Mouse (Mus musculus) G1E (cell line): Measurements from ENCODE around the gene Ddah1. TPM values are rescaled to one million over a fixed set of nuclear protein-coding genes. Genes with fewer than 3 reads are reported as not detected.

ENCODE experiments used
- ATAC-seq: 2 replicates; pipeline ENCODE4 v1.8.0; 2016; ENCODE audit warnings: mild to moderate bottlenecking; ENCODE audit not compliant: insufficient number of reproducible peaks, poor library complexity, low FRiP score, severe bottlenecking; ENCODE audit errors: extremely low read depth
- DNase-seq: peaks from one replicate; pipeline ENCODE4 v3.0.0; 2012; ENCODE audit warnings: low spot score
- H3K27me3 ChIP-seq: 2 replicates; pipeline ENCODE4 v1.6.1; 2012; ENCODE audit warnings: mild to moderate bottlenecking, low read length, inconsistent platforms; ENCODE audit not compliant: insufficient read depth
- H3K36me3 ChIP-seq: replicated peaks from 2 replicates; pipeline ENCODE3; 2012; ENCODE audit warnings: mild to moderate bottlenecking, inconsistent platforms
- H3K4me1 ChIP-seq: 2 replicates; pipeline ENCODE4 v1.6.1; 2012; ENCODE audit warnings: low read depth, low read length, inconsistent platforms, mixed read lengths; ENCODE audit not compliant: insufficient read depth
- H3K4me3 ChIP-seq: 2 replicates; pipeline ENCODE4 v1.5.1; 2012; ENCODE audit warnings: low read depth, mild to moderate bottlenecking, inconsistent platforms, low read length, moderate library complexity, mixed read lengths
- H3K9me3 ChIP-seq: replicated peaks from 2 replicates; pipeline ENCODE4 v1.6.1; 2012; ENCODE audit warnings: inconsistent platforms
- CTCF ChIP-seq: IDR thresholded peaks from 2 replicates; pipeline ENCODE4 v1.5.1; 2012; ENCODE audit warnings: low read depth, low read length, inconsistent platforms, mixed read lengths
- GATA1 ChIP-seq: IDR thresholded peaks from 2 replicates; pipeline ENCODE4 v1.6.1; 2012; ENCODE audit warnings: borderline replicate concordance, low read length, inconsistent platforms, mixed read lengths
- GATA2 ChIP-seq: IDR thresholded peaks from 2 replicates; pipeline ENCODE4 v1.6.1; 2012; ENCODE audit warnings: low read depth, low read length, inconsistent platforms, borderline replicate concordance
- POLR2AphosphoS5 ChIP-seq: IDR thresholded peaks from 2 replicates; pipeline ENCODE4 v1.6.1; 2012; ENCODE audit warnings: low read depth, low read length, inconsistent platforms; ENCODE audit not compliant: insufficient replicate concordance
- TAL1 ChIP-seq: conservative IDR thresholded peaks from 2 replicates; pipeline ENCODE4 v1.6.1; 2012; ENCODE audit warnings: low read depth, low read length, inconsistent platforms, mixed read lengths
- polyA plus RNA-seq: library from polyadenylated mRNA; stranded (reverse); fragments of >175 nt; gene quantifications from 2 replicates; pipeline ENCODE4 v1.2.3, GENCODE M21; 2012
- total RNA-seq, 2 experiments: library from RNA; stranded (forward) in 1 of 2; stranded (reverse) in 1 of 2; fragments of 200-1000 nt in 1 of 2; fragments of >200 nt in 1 of 2; fragmentation: Nextera tagmentation in 1 of 2; gene quantifications; 2 replicates each; pipeline ENCODE4 v1.2.3; 2014 to 2017

Ddah1 gene
- total and polyA plus RNA-seq, 3 experiments, result 0.16 TPM; not detected in 2

- H3K36me3 ChIP-seq, result no peaks in the 10 kb centered on the region
- H3K27me3 ChIP-seq, result no peaks in the 10 kb centered on the region
- ATAC-seq (no peak), DNase-seq (no peak)
- no peaks in the 10 kb centered on the region for H3K4me1 ChIP-seq
- H3K4me3 ChIP-seq, result no peak overlapping the region
- TF ChIP-seq GATA1 (no peak), CTCF (no peak)
- peaks cover 34% of the 10 kb centered on the region for H3K9me3 ChIP-seq
Measured at GRCm38 (mm10) chr3:145785244-145785643, 26.8 kb downstream of the Ddah1 start.

- Histone ChIP-seq H3K9me3 (peaks cover 30% of the 10 kb centered on the region), H3K4me3 (no peak overlapping the region), H3K4me1 (no peaks in the 10 kb centered on the region), H3K36me3 (no peaks in the 10 kb centered on the region), H3K27me3 (no peaks in the 10 kb centered on the region)
- ATAC-seq (no peak), DNase-seq (no peak)
- TF ChIP-seq TAL1 (no peak), GATA1 (no peak), CTCF (no peak), GATA2 (no peak), POLR2AphosphoS5 (no peak)
Measured at GRCm38 (mm10) chr3:145787303-145787702, 28.8 kb downstream of the Ddah1 start.

- no peak for ATAC-seq
- no peak for TF ChIP-seq POLR2AphosphoS5
- TF ChIP-seq GATA2, result no peak
- no peak for TF ChIP-seq TAL1
- no peak for TF ChIP-seq CTCF
- Histone ChIP-seq H3K36me3 (no peaks in the 10 kb centered on the region), H3K27me3 (no peaks in the 10 kb centered on the region), H3K4me1 (no peaks in the 10 kb centered on the region), H3K9me3 (peaks cover 24% of the 10 kb centered on the region), H3K4me3 (no peak overlapping the region)
- no peak for DNase-seq
Measured at GRCm38 (mm10) chr3:145789114-145789513, 30.6 kb downstream of the Ddah1 start.

- Histone ChIP-seq H3K9me3 (peaks cover 27% of the 10 kb centered on the region), H3K4me3 (no peak overlapping the region), H3K27me3 (no peaks in the 10 kb centered on the region), H3K4me1 (no peaks in the 10 kb centered on the region), H3K36me3 (no peaks in the 10 kb centered on the region)
- TF ChIP-seq POLR2AphosphoS5, result no peak
- TF ChIP-seq GATA1, result no peak
- TF ChIP-seq GATA2, result no peak
- TF ChIP-seq CTCF, result no peak
- no peak for TF ChIP-seq TAL1
- DNase-seq (no peak), ATAC-seq (no peak)
Measured at GRCm38 (mm10) chr3:145790233-145790632, 31.8 kb downstream of the Ddah1 start.

- ATAC-seq (no peak), DNase-seq (no peak)
- Histone ChIP-seq H3K9me3 (peaks cover 27% of the 10 kb centered on the region), H3K27me3 (no peaks in the 10 kb centered on the region), H3K4me1 (no peaks in the 10 kb centered on the region), H3K36me3 (no peaks in the 10 kb centered on the region), H3K4me3 (no peak overlapping the region)
- no peak for TF ChIP-seq GATA1
- TF ChIP-seq POLR2AphosphoS5, result no peak
- no peak for TF ChIP-seq GATA2
- no peak for TF ChIP-seq TAL1
- TF ChIP-seq CTCF, result no peak
Measured at GRCm38 (mm10) chr3:145790709-145791108, 32.2 kb downstream of the Ddah1 start.

- no peaks in the 10 kb centered on the region for H3K4me1 ChIP-seq
- no peak overlapping the region for H3K4me3 ChIP-seq
- ATAC-seq (no peak), DNase-seq (no peak)
- peaks cover 20% of the 10 kb centered on the region for H3K9me3 ChIP-seq
- no peak for TF ChIP-seq GATA1
- no peak for TF ChIP-seq TAL1
- H3K36me3 ChIP-seq, result no peaks in the 10 kb centered on the region
- H3K27me3 ChIP-seq, result no peaks in the 10 kb centered on the region
Measured at GRCm38 (mm10) chr3:145794355-145794754, 35.9 kb downstream of the Ddah1 start.

GRCm38 (mm10) chr3:145795896-145796295 is 37.4 kb downstream of the Ddah1 start:
- ATAC-seq, result no peak
- no peak for DNase-seq
- H3K27me3 ChIP-seq, result no peaks in the 10 kb centered on the region

More at GRCm38 (mm10) chr3:145795896-145796295, 37.4 kb downstream of the Ddah1 start:
- TF ChIP-seq GATA1 (no peak), GATA2 (no peak), TAL1 (no peak), CTCF (no peak), POLR2AphosphoS5 (no peak)
- H3K36me3 ChIP-seq, result no peaks in the 10 kb centered on the region
- H3K4me1 ChIP-seq, result no peaks in the 10 kb centered on the region
- no peak overlapping the region for H3K4me3 ChIP-seq
- peaks cover 13% of the 10 kb centered on the region for H3K9me3 ChIP-seq
